Mouse (Mus musculus): ENCODE data around the gene Gemin7.

DNA sequence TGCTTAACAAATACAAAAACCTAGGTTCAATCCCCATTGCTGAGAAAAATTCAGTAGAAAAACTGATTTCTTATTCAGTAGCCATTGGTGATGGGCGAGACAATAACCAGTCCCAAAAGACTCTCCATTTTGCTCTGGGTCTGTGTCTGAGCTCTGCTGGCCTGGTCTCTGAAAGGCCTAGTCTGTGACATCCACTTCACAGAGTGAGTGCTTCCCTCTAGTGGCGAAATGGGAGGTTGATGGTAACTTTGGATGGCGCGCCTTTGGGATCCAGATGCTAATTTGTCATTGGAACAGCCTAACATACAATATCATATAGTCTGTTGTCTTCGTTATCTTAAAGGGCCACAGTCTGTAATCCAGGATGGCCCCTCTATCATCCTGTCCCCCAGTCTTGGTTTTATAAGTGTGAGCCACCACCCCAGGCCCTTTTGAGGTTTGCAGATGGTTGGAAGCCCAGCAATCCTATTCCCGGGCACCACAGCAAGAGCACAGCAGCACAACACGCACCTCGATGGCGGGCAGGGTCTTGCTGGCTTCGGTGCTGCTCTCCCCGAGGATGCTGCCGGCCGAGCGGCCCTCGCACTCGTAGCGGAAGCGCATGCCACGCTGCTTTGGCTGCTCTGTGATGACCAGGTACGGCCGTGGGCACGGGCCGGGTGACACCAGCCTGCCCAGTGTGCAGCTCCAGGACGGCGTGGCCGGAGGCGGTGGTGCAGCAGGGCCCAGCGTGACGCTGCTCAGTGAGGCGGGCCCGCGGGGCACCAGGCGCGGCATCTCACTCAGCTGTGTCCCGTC lies 41.8 kb upstream of the Gemin7 start:
- TF ChIP-seq CTCF (IDR thresholded peaks at IDR 0.05) (peak; percentile 96; the same call in 1 of the 2 replicates), POLR2A (IDR thresholded peaks at IDR 0.05; ENCODE audit: insufficient read depth, low read depth, low read length) (no peak), EP300 (IDR thresholded peaks at IDR 0.05; ENCODE audit: insufficient read depth, low read depth, low read length) (0 out of 2 replicates have a peak, but pooled peaks have one; percentile 69)
